Mouse (Mus musculus) liver, adult 2 months (tissue): ENCODE measurements around the gene Fbxw13.

Experiments
- CTCF ChIP-seq: fragments of 200-500 bp; IDR thresholded peaks from 2 replicates; pipeline ENCODE4 v1.5.1; 2011; ENCODE audit warnings: low read depth, low read length, control low read depth
- POLR2A ChIP-seq: fragments of 200-500 bp; IDR thresholded peaks from 2 replicates; pipeline ENCODE4 v1.6.1; 2011; ENCODE audit warnings: low read length, control low read depth; ENCODE audit not compliant: insufficient read depth; ENCODE audit errors: extremely low read depth

DNA sequence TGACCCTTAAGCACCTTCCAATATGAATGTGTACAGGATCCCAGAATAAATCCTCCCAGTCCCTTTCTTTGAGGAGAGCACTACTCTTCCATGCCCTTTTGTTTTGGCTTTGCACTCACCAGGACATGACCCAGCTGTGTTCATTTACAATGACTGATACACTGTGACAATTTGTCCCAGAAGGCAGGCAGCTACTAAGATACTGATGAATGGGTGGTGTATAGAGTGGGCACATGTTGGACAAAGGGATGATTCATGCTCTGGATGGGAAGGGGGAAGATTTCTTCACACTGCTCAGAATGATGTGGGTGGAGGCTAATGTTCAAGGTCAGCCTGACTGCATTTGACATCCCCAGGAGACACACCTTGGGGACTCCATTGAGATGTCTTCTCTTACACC, 28.5 kb downstream of the Fbxw13 start:
- TF ChIP-seq CTCF: no peak
- TF ChIP-seq POLR2A: no peak
